Mouse (Mus musculus): ENCODE measurements around the gene Snx27. TPM values are rescaled to one million over a fixed set of nuclear protein-coding genes. Genes with fewer than 3 reads are reported as not detected.

The Snx27 gene
- 2.6 and 2.8 TPM in 2 replicates for polyA plus RNA-seq (2012; rRNA removed; ENCODE audit: low replicate concordance)

DNA sequence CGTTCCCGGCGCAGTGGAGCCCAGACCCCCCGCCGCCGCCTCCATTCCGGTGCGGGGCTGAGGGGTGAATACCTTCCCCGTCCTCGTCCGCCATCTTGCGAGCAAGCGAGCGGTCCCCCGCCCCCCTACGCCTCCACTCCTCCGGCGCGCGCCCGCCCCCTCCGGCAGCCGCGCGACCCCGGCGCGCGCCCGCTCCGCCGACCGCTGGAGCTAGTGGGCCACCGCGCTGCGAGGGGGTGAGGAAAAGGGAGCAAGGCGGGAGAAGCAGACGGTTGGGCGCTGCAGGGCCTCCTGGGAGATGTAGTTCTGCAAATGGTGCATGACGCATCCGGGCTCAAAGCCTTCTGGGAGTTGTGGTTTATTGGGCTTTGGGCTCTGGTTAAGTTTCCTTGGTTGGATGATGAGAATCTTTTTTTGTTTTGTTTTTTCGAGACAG is at the start of gene Snx27:
Gene Snx27, minus strand, starts transcription at position 261 of the 436 bp plus-strand sequence.

DNA sequence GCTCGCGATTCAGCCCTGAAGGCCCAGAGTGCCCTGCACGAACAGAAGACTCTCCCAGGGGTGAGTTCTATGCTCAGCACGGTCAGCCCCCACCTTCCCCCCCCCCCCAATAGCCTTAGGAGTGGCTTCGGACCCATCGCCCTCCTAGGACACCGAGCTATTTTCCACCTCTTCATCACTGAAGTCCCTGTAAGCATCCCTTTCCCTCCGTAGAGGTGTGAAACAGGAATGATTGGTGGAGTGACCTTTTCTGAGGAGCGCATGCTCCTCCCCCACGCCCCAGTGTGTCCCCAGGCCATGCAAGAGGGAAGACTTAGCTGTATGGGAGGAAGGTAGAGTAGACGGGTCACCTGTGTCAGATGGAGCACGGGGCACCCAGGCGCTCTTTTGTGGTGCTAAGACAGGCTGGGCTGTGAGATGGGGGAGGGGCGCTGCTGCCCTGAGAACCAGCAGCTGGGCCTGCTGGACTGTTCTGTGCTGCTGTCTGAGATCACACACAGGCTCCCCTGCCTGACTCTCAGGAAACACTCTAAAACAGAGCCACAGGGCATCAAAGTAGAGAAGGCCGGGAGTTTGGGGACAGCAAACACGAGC is 102.1 kb downstream of the Snx27 start, which contains the start of gene Riiad1:
Gene Riiad1, minus strand, starts transcription at position 51 of the 594 bp plus-strand sequence.

GRCm38 (mm10) chr3:94477981-94478422 is 104.5 kb downstream of the Snx27 start, which contains the start of gene Celf3:
Gene Celf3, plus strand, starts transcription at chr3:94478295.

Other genes with a start within 250 kb of the Snx27 start
- 0.07 TPM in 1 of 2 replicates, not detected in the other for gene Them5, start 240.6 kb downstream of the Snx27 start, polyA plus RNA-seq (2012; rRNA removed; ENCODE audit: low replicate concordance)
- gene C2cd4d, start 220.3 kb downstream of the Snx27 start, polyA plus RNA-seq (2012; rRNA removed; ENCODE audit: low replicate concordance), result 1.7 and 7.8 TPM in 2 replicates
- gene Rorc, start 209.9 kb downstream of the Snx27 start, polyA plus RNA-seq (2012; rRNA removed; ENCODE audit: low replicate concordance), result 11.2 and 22.2 TPM in 2 replicates
- 0.21 and 0.33 TPM in 2 replicates for gene Lingo4, start 184.2 kb downstream of the Snx27 start, polyA plus RNA-seq (2012; rRNA removed; ENCODE audit: low replicate concordance)
- gene Tdrkh, start 169.4 kb downstream of the Snx27 start, polyA plus RNA-seq (2012; rRNA removed; ENCODE audit: low replicate concordance), result not detected in 2 replicates
- 13.6 and 17.9 TPM in 2 replicates for gene Mrpl9, start 139.4 kb downstream of the Snx27 start, polyA plus RNA-seq (2012; rRNA removed; ENCODE audit: low replicate concordance)
- not detected in 2 replicates for gene Oaz3, start 138.8 kb downstream of the Snx27 start, polyA plus RNA-seq (2012; rRNA removed; ENCODE audit: low replicate concordance)
- 13.9 and 23.0 TPM in 2 replicates for gene Celf3, start 104.4 kb downstream of the Snx27 start, polyA plus RNA-seq (2012; rRNA removed; ENCODE audit: low replicate concordance)
- not detected in 2 replicates for gene Riiad1, start 102.4 kb downstream of the Snx27 start, polyA plus RNA-seq (2012; rRNA removed; ENCODE audit: low replicate concordance)
- not detected in 2 replicates for gene Gm10972, start 60.4 kb upstream of the Snx27 start, polyA plus RNA-seq (2012; rRNA removed; ENCODE audit: low replicate concordance)
- gene Tuft1, start 76.2 kb upstream of the Snx27 start, polyA plus RNA-seq (2012; rRNA removed; ENCODE audit: low replicate concordance), result 11.1 and 25.5 TPM in 2 replicates
- 3.6 and 4.1 TPM in 2 replicates for gene Selenbp2, start 110.8 kb upstream of the Snx27 start, polyA plus RNA-seq (2012; rRNA removed; ENCODE audit: low replicate concordance)
- 13.2 and 17.8 TPM in 2 replicates for gene Cgn, start 203.8 kb upstream of the Snx27 start, polyA plus RNA-seq (2012; rRNA removed; ENCODE audit: low replicate concordance)